Mouse (Mus musculus) testis, adult 2 months (tissue): ENCODE results near the gene Plcb1.

Experiments used
- CTCF ChIP-seq: fragments of 200-500 bp; IDR thresholded peaks from 2 replicates; pipeline ENCODE4 v1.5.1; 2012; ENCODE audit warnings: low read depth, mild to moderate bottlenecking, inconsistent platforms, low read length, moderate library complexity; ENCODE audit not compliant: control insufficient read depth, insufficient read depth, insufficient replicate concordance
- POLR2A ChIP-seq: fragments of 200-500 bp; IDR thresholded peaks from 2 replicates; pipeline ENCODE4 v1.6.1; 2012; ENCODE audit warnings: low read depth, mild to moderate bottlenecking, inconsistent platforms, low read length, moderate library complexity; ENCODE audit not compliant: control insufficient read depth

DNA sequence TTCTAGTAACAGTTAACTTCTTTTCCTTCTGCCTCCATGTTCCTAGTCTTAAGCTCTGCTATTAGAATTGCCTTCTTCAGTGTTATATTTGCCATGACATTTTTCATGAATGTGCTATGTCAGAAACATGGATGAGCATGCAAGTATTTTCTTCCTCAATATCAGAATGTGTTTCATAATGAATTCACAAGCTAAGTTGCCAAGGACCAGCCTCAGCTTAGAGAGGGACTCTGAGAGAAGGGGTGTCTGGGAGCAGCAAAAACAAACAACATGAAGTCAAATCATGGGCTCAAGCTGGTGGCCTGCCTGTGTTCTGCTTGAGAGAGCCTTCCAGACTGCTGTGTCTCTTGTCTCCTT lies 718.1 kb downstream of the Plcb1 start:
- TF ChIP-seq POLR2A (no peak), CTCF (no peak)
